Mouse (Mus musculus) liver, embryonic 14.5 days (tissue): ENCODE measurements around the gene Tulp2.

ENCODE experiments used
- CTCF ChIP-seq: IDR thresholded peaks from 2 replicates; pipeline ENCODE4 v1.5.1; 2016; ENCODE audit warnings: antibody characterized with exemption, low read depth, control low read depth
- EP300 ChIP-seq: IDR thresholded peaks from 2 replicates; pipeline ENCODE4 v1.6.1; 2016; ENCODE audit warnings: antibody characterized with exemption, low read depth

DNA sequence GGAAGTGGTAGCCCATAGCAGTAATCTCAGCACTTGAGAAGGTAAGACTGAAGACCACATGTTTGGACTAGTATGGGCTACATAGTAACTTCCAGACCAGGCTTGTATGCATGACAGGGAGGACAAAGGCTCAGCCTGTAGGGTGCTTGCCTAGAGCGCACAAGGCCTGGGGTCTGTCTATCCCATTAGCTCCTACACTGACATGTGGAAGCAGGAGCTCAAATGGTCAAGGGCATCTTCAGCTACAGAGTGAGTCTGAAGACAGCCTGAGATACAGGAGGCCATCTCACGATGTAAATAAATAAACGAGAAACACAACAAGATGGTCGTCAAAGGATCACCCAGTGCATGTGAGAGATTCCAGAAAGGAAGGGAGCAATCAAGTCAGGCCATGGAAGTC lies 19.4 kb upstream of the Tulp2 start:
- TF ChIP-seq CTCF (no peak), EP300 (no peak)
